Mouse (Mus musculus) bone marrow macrophage, adult 2 months (primary cell): ENCODE data around the gene N4bp2.

Experiments used
- CTCF ChIP-seq: IDR thresholded peaks from 2 replicates; pipeline ENCODE4 v1.5.1; 2012; ENCODE audit warnings: low read depth, mild to moderate bottlenecking, low read length, moderate library complexity
- POLR2A ChIP-seq: IDR thresholded peaks from 2 replicates; pipeline ENCODE4 v1.6.1; 2012; ENCODE audit warnings: mild to moderate bottlenecking, low read depth, low read length, borderline replicate concordance

GRCm38 (mm10) chr5:65763916-65764785, 830 bp downstream of the N4bp2 start:
- TF ChIP-seq POLR2A (no peak), CTCF (no peak)
